Mouse (Mus musculus): ENCODE measurements at regions not wholly inside any gene's neighbourhood (a gene's known extent, or its start where the extent isn't known, plus 50 kb on each side); places are given as distances from the start of the nearest gene placed in this dataset.
"Not testable (repeated sequence)": the region's sequence is repeated elsewhere in the genome, so short reads cannot be mapped to it uniquely, and the experiment has no call there.

- intact Hi-C loops (cut with DNase I): no loop called here
- DNase-seq (ENCODE audit: low spot score in 2 of 2): no peak
Measured at GRCm38 (mm10) chrX:68486585-68486984, 191.8 kb upstream of the Fmr1 start.

GRCm38 (mm10) chrX:68492052-68492451 is 186.3 kb upstream of the Fmr1 start:
- intact Hi-C loops (cut with DNase I); DNase-seq (ENCODE audit: low spot score in 2 of 2): not testable (repeated sequence)

DNA sequence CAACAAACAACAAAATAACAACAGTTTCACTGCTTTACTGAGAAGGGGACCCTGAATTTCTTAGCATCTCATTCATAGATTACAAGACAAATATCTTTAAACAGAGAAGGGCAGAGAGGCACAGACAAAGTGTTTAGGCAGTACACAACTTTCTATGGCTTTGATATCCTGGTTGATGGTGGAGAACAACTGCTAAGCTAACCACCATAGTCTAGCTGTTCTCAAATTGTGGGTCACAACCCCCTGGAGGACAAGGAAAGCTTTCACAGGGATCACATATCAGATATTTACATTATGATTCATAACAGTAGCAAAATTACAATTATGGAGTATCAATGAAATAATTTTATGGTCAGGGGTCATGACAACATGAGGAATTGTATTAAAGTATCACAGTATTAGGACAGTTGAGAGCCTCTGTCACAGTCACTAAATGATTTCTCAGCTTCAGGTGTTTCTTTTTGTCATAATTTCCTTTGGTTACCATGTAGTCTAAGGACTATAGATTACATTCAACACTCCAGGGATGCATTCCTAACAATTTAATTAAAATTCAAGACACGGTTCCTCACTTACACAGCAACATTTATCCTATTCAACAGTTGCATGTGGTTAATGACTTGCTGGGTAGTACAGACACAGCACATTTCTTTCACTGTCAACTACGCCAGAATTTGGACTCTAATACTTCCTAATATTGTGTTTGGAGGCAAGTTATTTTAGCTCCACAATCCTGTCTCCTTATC is 183.8 kb upstream of the Fmr1 start:
- intact Hi-C loops (cut with DNase I): no loop called here
- no peak for DNase-seq (ENCODE audit: low spot score in 2 of 2)

DNA sequence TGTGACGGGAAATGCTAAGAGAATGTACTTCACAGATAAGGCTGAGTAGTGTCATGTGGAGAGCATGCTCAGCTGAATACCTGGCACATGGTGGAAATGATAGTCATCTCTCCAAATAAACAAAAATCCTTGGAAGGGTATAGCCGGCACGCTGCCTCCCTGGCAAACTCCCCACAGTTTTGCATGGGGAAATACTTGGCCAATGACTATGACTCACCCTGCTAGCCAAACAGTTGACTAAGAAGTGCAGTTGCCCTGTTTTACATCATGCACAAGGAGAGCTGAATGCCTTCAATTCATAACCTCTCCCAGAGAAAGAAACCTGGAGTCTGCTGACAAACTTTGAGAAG is 183.2 kb upstream of the Fmr1 start:
- intact Hi-C loops (cut with DNase I): no loop called here
- peak in 1 of 2 experiments; percentile 6 for DNase-seq (ENCODE audit: low spot score in 2 of 2)

GRCm38 (mm10) chrX:68495751-68496150 is 182.6 kb upstream of the Fmr1 start:
- intact Hi-C loops (cut with DNase I): no loop called here
- no peak for DNase-seq (ENCODE audit: low spot score in 2 of 2)

DNA sequence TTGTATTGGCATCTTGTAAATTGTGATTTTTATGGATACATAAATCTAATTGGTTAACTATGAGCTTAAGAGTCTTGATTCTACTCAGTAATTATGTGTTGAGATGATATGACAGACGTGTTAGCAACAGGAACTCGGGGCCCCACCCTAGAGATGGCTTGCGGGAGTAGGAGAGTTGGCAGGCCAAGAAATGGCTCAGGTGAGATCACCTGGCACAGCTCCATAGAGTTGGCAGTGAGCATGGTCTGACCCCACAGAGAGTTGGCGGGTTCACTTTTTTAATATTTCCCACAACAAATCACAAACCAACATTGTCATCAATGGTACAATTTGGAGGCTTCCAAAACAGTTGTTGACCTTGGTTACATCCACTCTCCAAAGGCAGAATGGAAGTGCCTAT is 180.5 kb upstream of the Fmr1 start:
- intact Hi-C loops (cut with DNase I): no loop called here
- no peak for DNase-seq (ENCODE audit: low spot score in 2 of 2)

DNA sequence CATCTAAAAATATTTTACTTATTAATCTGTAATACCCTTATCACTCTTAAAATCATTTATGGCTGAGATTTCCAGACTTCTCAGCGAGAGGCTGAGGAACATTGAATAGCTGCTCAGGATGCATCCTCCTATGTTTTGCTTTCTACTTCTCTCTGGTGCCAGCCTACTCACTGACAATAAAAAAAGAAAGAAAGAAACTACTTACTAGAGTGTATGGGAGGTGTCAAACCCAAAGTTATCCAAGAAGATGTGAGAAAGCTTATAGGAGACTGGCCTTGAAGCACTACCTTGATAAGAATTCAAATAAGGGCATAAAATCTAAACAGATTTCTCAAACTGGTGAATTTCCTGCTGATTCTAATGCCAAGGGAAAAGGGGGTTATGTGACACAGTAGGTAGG is 175.4 kb upstream of the Fmr1 start:
- peak in 1 of 2 experiments; percentile 29 for DNase-seq (ENCODE audit: low spot score in 2 of 2)
- intact Hi-C loops (cut with DNase I): no loop called here

DNA sequence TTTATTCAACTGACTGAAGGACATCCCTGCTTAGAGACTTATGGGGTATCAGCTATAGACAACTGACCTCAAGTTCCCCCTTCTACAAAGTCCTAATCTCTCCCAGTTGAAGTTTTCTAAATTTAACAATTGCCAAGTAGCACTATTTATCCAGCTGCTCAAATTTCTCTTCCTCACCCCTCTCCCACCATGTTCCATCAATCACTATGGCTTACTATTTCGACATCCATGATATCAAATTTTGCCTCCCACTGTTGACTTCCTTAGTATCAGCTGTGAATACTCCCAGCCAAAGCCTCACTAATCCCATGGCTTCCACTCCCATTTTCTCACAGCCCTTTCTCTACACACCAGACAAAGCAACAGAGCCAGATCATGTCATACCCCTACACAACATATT is 170.7 kb upstream of the Fmr1 start:
- intact Hi-C loops (cut with DNase I): no loop called here
- DNase-seq (ENCODE audit: low spot score in 2 of 2): no peak

DNA sequence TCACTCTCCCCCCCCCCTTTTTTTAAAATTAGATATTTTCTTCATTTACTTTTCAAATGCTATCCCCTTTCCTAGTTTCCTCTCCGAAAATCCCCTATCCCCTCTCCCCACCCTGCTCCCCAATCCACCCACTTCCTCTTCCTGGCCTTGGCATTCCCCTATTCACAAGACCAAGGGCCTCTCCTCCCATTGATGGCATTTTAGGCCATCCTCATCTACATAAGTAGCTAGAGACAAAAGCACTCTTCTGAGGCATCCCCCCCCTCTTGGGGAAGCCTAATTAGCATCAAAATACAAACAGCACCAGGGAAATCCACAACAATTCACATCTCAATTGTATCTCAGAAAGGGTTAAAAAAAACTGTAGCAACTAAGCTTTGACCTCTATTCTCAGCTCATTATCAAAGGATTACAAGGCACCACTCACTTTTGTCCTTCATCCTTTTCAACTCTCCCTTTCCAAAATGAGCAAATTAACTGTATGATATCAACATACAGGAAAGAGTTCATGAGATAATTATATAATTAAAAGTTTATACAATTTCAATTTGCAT is 166.1 kb upstream of the Fmr1 start:
- no peak for DNase-seq (ENCODE audit: low spot score in 2 of 2)
- intact Hi-C loops (cut with DNase I): no loop called here

DNA sequence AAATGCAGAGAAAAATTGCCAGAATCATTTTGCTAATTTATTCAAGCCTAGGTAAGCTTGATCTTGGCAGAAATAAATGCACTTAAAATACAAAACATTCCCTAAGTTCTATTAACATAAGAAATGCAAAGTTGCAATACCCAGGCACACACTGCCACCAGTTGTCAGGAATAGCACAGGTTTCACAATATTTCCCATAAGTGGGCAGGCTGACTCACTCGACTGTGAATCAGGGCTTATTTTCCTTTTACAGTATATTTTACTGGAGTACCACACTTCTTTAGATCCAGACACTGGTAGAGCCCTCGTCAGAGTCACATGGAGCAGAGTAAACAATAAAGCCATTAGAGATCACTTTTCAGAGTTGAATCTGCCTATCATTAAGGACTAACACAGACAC is 131.8 kb upstream of the Fmr1 start:
- DNase-seq (ENCODE audit: low spot score in 2 of 2): peak; percentile 3 to 75
- intact Hi-C loops (cut with DNase I): no loop called here

- intact Hi-C loops (cut with DNase I): loop anchor here (10.0 kb wide), 1 partner anchor 1899 kb away; no protein-coding TSS in a partner anchor
- DNase-seq (ENCODE audit: low spot score in 2 of 2): no peak
Measured at GRCm38 (mm10) chrX:68554031-68554430, 124.3 kb upstream of the Fmr1 start.

GRCm38 (mm10) chrX:68557717-68558116 is 120.6 kb upstream of the Fmr1 start:
- peak in 1 of 2 experiments; percentile 81 for DNase-seq (ENCODE audit: low spot score in 2 of 2)
- intact Hi-C loops (cut with DNase I): loop anchor here (10.0 kb wide), 1 partner anchor 1903 kb away; no protein-coding TSS in a partner anchor

DNA sequence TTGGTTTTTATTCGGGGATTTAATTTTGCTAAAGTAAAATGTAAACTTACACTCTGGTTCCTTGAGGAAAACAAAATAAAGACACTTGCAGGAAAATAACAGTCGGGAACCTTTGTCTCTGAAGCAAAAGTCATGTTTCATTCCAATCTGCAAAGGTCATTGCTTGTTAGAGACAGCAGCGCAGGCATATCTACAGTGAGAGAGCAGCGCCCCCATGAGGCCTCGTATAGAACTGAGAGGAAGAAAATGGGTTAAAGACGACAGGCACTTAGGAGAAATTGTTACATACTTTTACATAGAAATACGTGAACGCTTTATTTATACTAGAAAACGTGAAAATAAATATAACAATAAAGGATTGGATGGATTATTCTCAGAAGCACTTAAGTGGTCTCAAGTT is 93.1 kb upstream of the Fmr1 start:
- DNase-seq (ENCODE audit: low spot score in 2 of 2): peak; percentile 35 to 60
- intact Hi-C loops (cut with DNase I): loop anchor here (10.0 kb wide), 1 partner anchor 270 kb away; no protein-coding TSS in a partner anchor

DNA sequence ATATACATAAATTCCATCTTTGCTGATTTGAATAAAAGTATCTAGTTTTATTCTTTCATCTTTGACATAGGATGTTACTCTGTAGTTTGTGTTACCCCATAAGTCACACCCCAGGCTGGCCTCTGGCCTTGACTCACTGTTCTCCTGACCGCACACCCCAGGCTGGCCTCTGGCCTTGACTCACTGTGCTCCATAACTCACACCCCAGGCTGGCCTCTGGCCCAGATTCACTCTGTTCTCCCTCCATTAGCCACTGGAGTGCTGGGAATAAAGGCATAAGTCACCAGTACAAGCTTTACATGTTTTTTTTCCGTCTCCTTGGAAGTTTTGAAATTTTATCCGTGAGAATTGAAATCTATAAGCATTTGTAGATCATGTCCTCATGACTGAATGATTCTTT is 56.2 kb upstream of the Fmr1 start:
- intact Hi-C loops (cut with DNase I): no loop called here
- DNase-seq (ENCODE audit: low spot score in 2 of 2): no peak

Measured in left cerebral cortex, postnatal 25 days (tissue).